Mouse (Mus musculus): Measurements from ENCODE around the gene Lpp. TPM values are rescaled to one million over a fixed set of nuclear protein-coding genes. Genes with fewer than 3 reads are reported as not detected.

Gene Lpp
- polyA plus RNA-seq, 1 experiment from 2014 or later, result 42.6 TPM

GRCm38 (mm10) chr16:24788973-24789372, 395.7 kb downstream of the Lpp start:
- Histone ChIP-seq H3K4me1 (replicated peaks) (peaks cover 3% of the 10 kb centered on the region; the same call in 1 of the 2 replicates), H3K36me3 (no peaks in the 10 kb centered on the region), H3K9ac (no peak overlapping the region), H3K27me3 (no peaks in the 10 kb centered on the region), H3K4me2 (no peak overlapping the region), H3K9me3 (replicated peaks) (no peaks in the 10 kb centered on the region), H3K27ac (no peak overlapping the region), H3K4me3 (no peak overlapping the region)
- no peak for ATAC-seq (replicated peaks; ENCODE audit: insufficient number of reproducible peaks, insufficient read depth, low FRiP score, low read depth)
- 75% methylated on average over 3 of the region's 3 CpGs for WGBS

DNA sequence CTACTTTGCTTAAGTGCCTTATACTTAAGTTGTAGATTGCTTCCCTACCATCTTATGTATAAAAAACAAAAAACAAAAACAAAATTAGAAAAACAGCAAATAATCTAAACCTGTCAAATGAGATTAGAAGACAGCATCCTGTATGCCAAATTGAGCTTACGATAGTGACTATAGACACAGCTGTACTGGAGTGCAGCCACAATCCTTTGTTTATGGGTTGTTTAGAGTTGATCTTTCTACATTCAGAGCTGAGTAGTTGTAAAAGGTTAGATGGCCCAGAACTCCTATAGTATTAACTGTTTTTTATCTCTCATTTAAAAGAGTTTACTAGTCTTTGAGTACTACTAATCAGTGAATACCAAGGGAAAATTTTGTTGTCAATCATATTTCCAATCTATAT, 398.1 kb downstream of the Lpp start:
- Histone ChIP-seq H3K27ac (no peak overlapping the region), H3K36me3 (no peaks in the 10 kb centered on the region), H3K4me3 (no peak overlapping the region), H3K9ac (no peak overlapping the region), H3K27me3 (no peaks in the 10 kb centered on the region), H3K9me3 (replicated peaks) (no peaks in the 10 kb centered on the region), H3K4me2 (no peak overlapping the region), H3K4me1 (replicated peaks) (peaks cover 3% of the 10 kb centered on the region; the same call in 1 of the 2 replicates)
- WGBS, result 84% methylated on average over 1 of the region's 1 CpGs
- no peak for ATAC-seq (replicated peaks; ENCODE audit: insufficient number of reproducible peaks, insufficient read depth, low FRiP score, low read depth)

DNA sequence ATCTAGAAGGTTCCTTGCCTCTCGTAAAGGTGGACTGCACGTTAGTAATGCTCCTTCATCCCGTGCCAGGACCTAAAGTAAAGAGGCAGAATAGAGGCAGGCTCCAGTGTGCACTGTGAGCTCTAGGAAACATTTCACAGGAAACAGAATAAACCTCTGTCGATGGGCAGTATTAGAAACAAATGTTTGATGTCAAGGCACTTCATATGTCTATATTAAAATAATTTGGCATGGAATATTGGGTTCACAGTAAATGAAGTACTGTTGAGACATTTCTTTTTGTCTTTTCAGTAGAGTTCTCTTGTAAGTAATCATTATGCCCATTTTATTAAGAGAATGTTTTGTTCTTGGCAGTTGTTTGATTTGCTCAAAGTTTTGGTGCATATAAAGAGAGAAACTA, 398.7 kb downstream of the Lpp start:
- Histone ChIP-seq H3K4me1 (replicated peaks) (peaks cover 3% of the 10 kb centered on the region; the same call in 1 of the 2 replicates), H3K9me3 (replicated peaks) (no peaks in the 10 kb centered on the region), H3K4me3 (no peak overlapping the region), H3K36me3 (no peaks in the 10 kb centered on the region), H3K4me2 (no peak overlapping the region), H3K27me3 (no peaks in the 10 kb centered on the region), H3K27ac (no peak overlapping the region), H3K9ac (no peak overlapping the region)
- WGBS, result 78% methylated on average over 4 of the region's 4 CpGs
- ATAC-seq (replicated peaks; ENCODE audit: insufficient number of reproducible peaks, insufficient read depth, low FRiP score, low read depth), result no peak

GRCm38 (mm10) chr16:24792836-24793235, 399.5 kb downstream of the Lpp start:
- 87% methylated on average over 4 of the region's 4 CpGs for WGBS
- no peak overlapping the region for H3K27ac ChIP-seq
- H3K27me3 ChIP-seq, result no peaks in the 10 kb centered on the region
- H3K36me3 ChIP-seq, result no peaks in the 10 kb centered on the region
- H3K4me2 ChIP-seq, result no peak overlapping the region
- ATAC-seq (replicated peaks; ENCODE audit: insufficient number of reproducible peaks, insufficient read depth, low FRiP score, low read depth), result no peak
- H3K4me3 ChIP-seq, result no peak overlapping the region
- peaks cover 3% of the 10 kb centered on the region; the same call in 1 of the 2 replicates for H3K4me1 ChIP-seq (replicated peaks)
- H3K9me3 ChIP-seq (replicated peaks), result no peaks in the 10 kb centered on the region
- no peak overlapping the region for H3K9ac ChIP-seq

DNA sequence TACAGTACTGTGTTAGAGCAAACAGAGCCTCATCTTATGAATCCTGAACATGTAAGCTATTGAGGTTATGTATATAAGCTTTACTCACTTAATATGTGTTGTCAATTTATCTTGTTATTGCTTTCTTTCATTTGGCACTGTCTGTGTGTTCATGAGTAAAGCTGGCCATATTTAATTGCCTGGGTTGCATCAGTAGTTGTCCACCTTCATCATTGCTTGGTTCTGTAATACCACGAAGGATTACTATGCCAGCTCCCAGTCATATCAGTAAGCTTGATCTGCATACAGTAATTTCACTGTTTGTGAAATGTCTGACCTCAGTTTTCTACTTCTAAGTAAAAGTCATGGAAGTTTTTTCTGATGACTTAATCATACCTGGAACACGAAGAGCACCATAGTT, 401.4 kb downstream of the Lpp start:
- Histone ChIP-seq H3K9me3 (replicated peaks) (no peaks in the 10 kb centered on the region), H3K9ac (no peak overlapping the region), H3K4me2 (no peak overlapping the region), H3K36me3 (no peaks in the 10 kb centered on the region), H3K4me1 (replicated peaks) (peaks cover 3% of the 10 kb centered on the region; the same call in 1 of the 2 replicates), H3K27ac (no peak overlapping the region), H3K4me3 (no peak overlapping the region), H3K27me3 (no peaks in the 10 kb centered on the region)
- WGBS, result 84% methylated on average over 2 of the region's 2 CpGs
- ATAC-seq (replicated peaks; ENCODE audit: insufficient number of reproducible peaks, insufficient read depth, low FRiP score, low read depth), result no peak

DNA sequence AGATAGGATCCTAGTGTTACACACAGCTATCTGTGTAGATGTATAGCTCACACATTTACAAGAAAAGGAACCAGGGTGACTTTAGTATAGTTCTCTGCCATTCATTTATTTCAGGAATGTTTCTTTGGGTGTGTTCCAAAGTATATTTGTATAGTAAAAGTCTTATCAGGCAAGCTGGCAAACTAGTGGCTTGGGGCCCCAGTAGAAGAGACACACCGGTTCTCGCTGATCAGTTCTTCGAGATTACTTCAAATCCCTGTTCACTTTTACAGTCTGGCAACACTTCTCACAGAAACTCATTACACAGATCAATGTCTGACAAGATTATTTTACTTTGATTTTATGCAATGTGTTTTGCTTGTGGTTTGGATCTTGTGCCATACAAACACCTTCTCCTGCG, 408.0 kb downstream of the Lpp start:
- no peaks in the 10 kb centered on the region for H3K9me3 ChIP-seq (replicated peaks)
- WGBS, result 31% methylated on average over 4 of the region's 4 CpGs
- no peak overlapping the region for H3K27ac ChIP-seq
- H3K27me3 ChIP-seq, result no peaks in the 10 kb centered on the region
- peaks cover 12% of the 10 kb centered on the region for H3K4me1 ChIP-seq (replicated peaks)
- H3K36me3 ChIP-seq, result no peaks in the 10 kb centered on the region
- H3K4me3 ChIP-seq, result no peak overlapping the region
- H3K4me2 ChIP-seq, result no peak overlapping the region
- no peak for ATAC-seq (replicated peaks; ENCODE audit: insufficient number of reproducible peaks, insufficient read depth, low FRiP score, low read depth)
- no peak overlapping the region for H3K9ac ChIP-seq

- no peak for ATAC-seq (replicated peaks; ENCODE audit: insufficient number of reproducible peaks, insufficient read depth, low FRiP score, low read depth)
- Histone ChIP-seq H3K36me3 (no peaks in the 10 kb centered on the region), H3K27me3 (no peaks in the 10 kb centered on the region), H3K9ac (no peak overlapping the region), H3K27ac (no peak overlapping the region), H3K4me3 (no peak overlapping the region), H3K4me1 (replicated peaks) (peaks cover 12% of the 10 kb centered on the region), H3K4me2 (no peak overlapping the region), H3K9me3 (replicated peaks) (no peaks in the 10 kb centered on the region)
- WGBS, result 86% methylated on average over 1 of the region's 1 CpGs
These were observed 408.5 kb downstream of the Lpp start for GRCm38 (mm10) chr16:24801780-24802179.

DNA sequence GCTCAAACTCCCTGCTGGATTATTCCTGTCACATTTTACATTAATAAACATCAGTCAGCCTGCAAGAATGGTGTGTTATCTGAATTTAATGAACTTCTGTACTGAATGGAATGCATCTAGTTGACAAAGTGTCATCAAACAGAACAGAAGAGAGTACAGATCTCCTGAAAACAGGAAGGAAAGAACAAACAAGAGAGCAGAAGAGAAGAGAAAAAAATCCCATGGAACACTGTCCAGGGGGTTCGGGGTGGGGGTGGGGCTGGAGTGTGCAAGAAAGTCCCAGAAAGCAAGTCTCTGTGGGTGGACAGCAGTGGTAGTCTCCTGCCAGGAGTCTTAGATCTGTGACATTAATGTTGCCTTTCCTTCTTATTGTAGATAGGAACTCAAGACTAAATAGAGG, 412.8 kb downstream of the Lpp start:
- no peak overlapping the region for H3K4me2 ChIP-seq
- no peak overlapping the region for H3K4me3 ChIP-seq
- no peak overlapping the region for H3K27ac ChIP-seq
- WGBS, result 86% methylated on average over 1 of the region's 1 CpGs
- H3K9ac ChIP-seq, result no peak overlapping the region
- H3K4me1 ChIP-seq (replicated peaks), result peaks cover 7% of the 10 kb centered on the region
- H3K36me3 ChIP-seq, result no peaks in the 10 kb centered on the region
- no peak for ATAC-seq (replicated peaks; ENCODE audit: insufficient number of reproducible peaks, insufficient read depth, low FRiP score, low read depth)
- no peaks in the 10 kb centered on the region for H3K9me3 ChIP-seq (replicated peaks)
- no peaks in the 10 kb centered on the region for H3K27me3 ChIP-seq

DNA sequence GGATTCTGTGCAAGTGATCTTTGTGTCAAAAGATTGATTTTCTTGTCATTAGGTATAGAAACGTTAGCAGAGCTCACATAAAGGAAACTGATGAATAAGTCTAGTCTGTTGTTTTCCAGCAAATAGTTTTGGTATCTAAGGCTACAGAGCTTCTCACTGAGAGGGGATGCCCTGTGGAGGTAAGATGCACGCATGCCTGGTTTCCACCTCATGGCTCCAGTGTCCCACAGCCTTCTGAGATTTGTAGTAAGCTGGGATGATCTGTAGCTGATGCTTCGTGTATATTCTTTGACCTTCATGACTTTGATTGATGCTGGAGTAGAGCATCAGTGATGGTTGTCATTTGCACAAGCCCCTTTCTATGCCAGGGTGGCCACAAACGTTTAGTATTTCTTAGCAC, 414.3 kb downstream of the Lpp start:
- H3K27me3 ChIP-seq, result no peaks in the 10 kb centered on the region
- 69% methylated on average over 4 of the region's 4 CpGs for WGBS
- no peaks in the 10 kb centered on the region for H3K36me3 ChIP-seq
- no peak overlapping the region for H3K27ac ChIP-seq
- no peak overlapping the region for H3K4me2 ChIP-seq
- no peaks in the 10 kb centered on the region for H3K4me1 ChIP-seq (replicated peaks)
- no peaks in the 10 kb centered on the region for H3K9me3 ChIP-seq (replicated peaks)
- ATAC-seq (replicated peaks; ENCODE audit: insufficient number of reproducible peaks, insufficient read depth, low FRiP score, low read depth), result no peak
- H3K9ac ChIP-seq, result no peak overlapping the region
- no peak overlapping the region for H3K4me3 ChIP-seq

DNA sequence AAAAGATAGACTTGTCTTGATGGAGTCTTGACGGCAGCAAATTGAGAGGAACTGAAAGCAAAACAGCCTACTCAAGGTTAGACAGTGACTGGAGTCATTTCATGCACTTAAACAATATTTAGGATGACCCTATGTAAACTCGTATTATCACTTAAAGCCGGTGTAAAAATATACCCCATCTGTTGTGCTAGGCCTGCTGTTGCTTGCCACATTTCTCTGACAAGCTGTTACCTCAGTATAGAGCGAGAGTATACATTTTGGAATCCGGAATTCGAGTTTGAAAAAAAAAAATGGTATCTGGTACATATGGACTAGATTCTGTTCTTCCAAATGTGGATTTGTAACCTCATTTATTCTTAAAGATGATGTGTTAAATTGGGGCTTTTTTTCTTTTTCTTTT, 416.5 kb downstream of the Lpp start:
- H3K4me2 ChIP-seq, result no peak overlapping the region
- no peaks in the 10 kb centered on the region for H3K9me3 ChIP-seq (replicated peaks)
- H3K4me1 ChIP-seq (replicated peaks), result no peaks in the 10 kb centered on the region
- H3K27ac ChIP-seq, result no peak overlapping the region
- 82% methylated on average over 6 of the region's 6 CpGs for WGBS
- H3K4me3 ChIP-seq, result no peak overlapping the region
- H3K9ac ChIP-seq, result no peak overlapping the region
- H3K36me3 ChIP-seq, result no peaks in the 10 kb centered on the region
- no peaks in the 10 kb centered on the region for H3K27me3 ChIP-seq
- no peak for ATAC-seq (replicated peaks; ENCODE audit: insufficient number of reproducible peaks, insufficient read depth, low FRiP score, low read depth)

DNA sequence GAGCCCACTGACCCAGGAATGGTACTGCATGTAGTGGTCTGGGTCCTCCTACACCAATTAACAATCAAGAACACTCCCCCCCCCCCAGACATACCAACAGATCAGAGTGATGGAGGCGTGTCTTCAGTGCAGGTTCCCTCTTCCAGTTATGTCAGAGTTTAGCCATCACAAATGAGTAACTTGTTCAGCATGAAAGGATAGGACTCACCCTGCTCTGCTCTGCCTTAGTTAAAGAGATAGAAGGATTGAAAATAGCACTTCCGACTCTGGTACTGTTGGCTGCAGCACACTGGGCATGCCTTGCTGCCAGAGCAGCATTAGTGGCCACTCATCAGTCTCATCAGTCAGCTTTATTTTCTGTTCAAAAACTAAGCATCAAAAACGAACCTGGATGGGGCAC, 423.3 kb downstream of the Lpp start:
- no peaks in the 10 kb centered on the region for H3K4me1 ChIP-seq (replicated peaks)

GRCm38 (mm10) chr16:24817381-24817780, 424.1 kb downstream of the Lpp start:
- Histone ChIP-seq H3K4me2 (no peak overlapping the region), H3K4me3 (no peak overlapping the region), H3K27ac (no peak overlapping the region), H3K9me3 (replicated peaks) (no peaks in the 10 kb centered on the region), H3K36me3 (no peaks in the 10 kb centered on the region), H3K4me1 (replicated peaks) (no peaks in the 10 kb centered on the region), H3K27me3 (no peaks in the 10 kb centered on the region), H3K9ac (no peak overlapping the region)
- WGBS, result 97% methylated on average over 3 of the region's 3 CpGs
- no peak for ATAC-seq (replicated peaks; ENCODE audit: insufficient number of reproducible peaks, insufficient read depth, low FRiP score, low read depth)

More for the DNA sequence above, 423.3 kb downstream of the Lpp start:
- Histone ChIP-seq H3K27ac (no peak overlapping the region), H3K4me2 (no peak overlapping the region), H3K4me3 (no peak overlapping the region), H3K36me3 (no peaks in the 10 kb centered on the region), H3K9ac (no peak overlapping the region), H3K27me3 (no peaks in the 10 kb centered on the region), H3K9me3 (replicated peaks) (no peaks in the 10 kb centered on the region)
- ATAC-seq (replicated peaks; ENCODE audit: insufficient number of reproducible peaks, insufficient read depth, low FRiP score, low read depth), result no peak
- 70% methylated on average over 3 of the region's 3 CpGs for WGBS

All from heart, embryonic 15.5 days (tissue).